Mouse (Mus musculus): Measurements from ENCODE around the gene Ryr2.

GRCm38 (mm10) chr13:11951951-11952350 lies 154.8 kb downstream of the Ryr2 start:
- no peak for TF ChIP-seq POLR2A (IDR thresholded peaks at IDR 0.05; ENCODE audit: low read depth, low read length)
- TF ChIP-seq CTCF (conservative IDR thresholded peaks at IDR 0.05; ENCODE audit: insufficient read depth, insufficient read length, low read depth, low read length): no peak

Data from kidney, adult 2 months (tissue).